Mouse (Mus musculus) neural tube, embryonic 10.5 days (tissue): ENCODE data around the gene Pigu.

Source experiments
- DNase-seq: peaks from one replicate; pipeline ENCODE4 v3.0.0-alpha.2; 2017; ENCODE audit warnings: low spot score; ENCODE audit errors: extremely low spot score

Gene Pigu

GRCm38 (mm10) chr2:155367635-155368284 lies 10.5 kb upstream of the Pigu start:
- DNase-seq = no peak

- DNase-seq = peak; percentile 20
Observed at GRCm38 (mm10) chr2:155357686-155358399, 613 bp upstream of the Pigu start.

DNA sequence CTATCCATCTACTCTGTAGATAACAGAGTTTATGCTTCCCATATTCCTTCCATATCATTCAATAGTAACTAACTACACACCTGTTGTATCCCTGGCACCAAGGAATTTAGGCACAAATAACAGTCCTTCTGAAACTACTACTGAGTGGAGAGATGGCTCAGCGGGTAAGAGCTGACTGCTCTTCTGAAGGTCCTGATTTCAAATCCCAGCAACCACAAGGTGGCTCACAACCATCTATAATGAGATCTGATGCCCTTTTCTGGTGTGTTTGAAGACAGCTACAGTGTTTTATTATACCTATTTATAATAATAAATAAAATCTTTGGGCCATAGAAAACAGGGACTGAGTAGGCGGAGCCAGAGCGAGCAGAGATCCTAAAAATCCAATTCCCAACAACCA lies 2.8 kb downstream of the Pigu start:
- no peak for DNase-seq

GRCm38 (mm10) chr2:155346670-155347069 lies 10.6 kb downstream of the Pigu start:
- no peak for DNase-seq

- DNase-seq = no peak
Observed at GRCm38 (mm10) chr2:155340166-155340565, 17.1 kb downstream of the Pigu start.

- DNase-seq = no peak
Observed at GRCm38 (mm10) chr2:155336254-155336653, 21.0 kb downstream of the Pigu start.

GRCm38 (mm10) chr2:155335231-155335630 lies 22.0 kb downstream of the Pigu start:
- DNase-seq = no peak

- DNase-seq = no peak
Observed at GRCm38 (mm10) chr2:155333421-155333820, 23.8 kb downstream of the Pigu start.

- no peak for DNase-seq
Observed at GRCm38 (mm10) chr2:155331351-155331750, 25.9 kb downstream of the Pigu start.

GRCm38 (mm10) chr2:155330811-155331210 lies 26.4 kb downstream of the Pigu start:
- DNase-seq = no peak

- no peak for DNase-seq
Observed at GRCm38 (mm10) chr2:155329707-155330106, 27.5 kb downstream of the Pigu start.

DNA sequence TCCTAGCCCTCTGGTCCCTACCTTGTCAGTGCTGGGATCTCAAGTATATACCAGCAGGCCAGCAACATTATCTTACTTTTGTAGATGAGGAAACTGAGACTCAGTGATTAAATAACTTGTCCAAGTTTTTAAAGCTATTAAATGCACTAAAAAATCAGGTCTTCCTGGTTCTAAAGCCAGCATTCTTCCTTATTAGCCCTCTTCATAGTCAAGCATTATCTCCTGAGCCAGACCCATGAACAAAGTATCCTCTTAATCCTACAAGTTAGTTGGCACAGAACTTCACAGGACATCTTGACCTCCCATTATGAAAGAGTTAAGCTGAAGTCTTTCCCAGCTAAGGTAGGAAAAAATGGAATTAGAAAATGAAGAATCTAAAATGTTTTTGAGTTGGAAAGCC lies 28.3 kb downstream of the Pigu start:
- no peak for DNase-seq

DNA sequence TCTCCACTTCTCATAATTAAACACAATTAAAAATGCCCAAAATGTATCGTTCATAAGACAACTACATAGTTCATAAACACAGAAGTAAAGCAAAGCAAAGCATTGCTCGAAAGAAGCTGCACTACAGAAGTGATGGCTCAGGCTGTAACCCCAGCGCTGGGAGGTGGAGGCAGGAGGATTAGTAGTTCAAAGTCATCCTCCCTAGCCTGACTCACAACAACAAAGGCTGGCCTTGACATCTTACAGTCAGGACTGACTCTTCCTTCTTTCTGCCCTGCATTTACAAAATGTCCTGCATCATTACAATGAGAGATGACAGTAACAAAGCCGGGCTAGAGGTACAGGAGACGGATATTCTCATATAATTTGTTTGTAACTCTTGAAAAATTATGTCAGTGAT lies 29.3 kb downstream of the Pigu start:
- DNase-seq = no peak

- DNase-seq = no peak
Observed at GRCm38 (mm10) chr2:155326001-155326400, 31.2 kb downstream of the Pigu start.

GRCm38 (mm10) chr2:155320596-155320995 lies 36.6 kb downstream of the Pigu start:
- DNase-seq = no peak

DNA sequence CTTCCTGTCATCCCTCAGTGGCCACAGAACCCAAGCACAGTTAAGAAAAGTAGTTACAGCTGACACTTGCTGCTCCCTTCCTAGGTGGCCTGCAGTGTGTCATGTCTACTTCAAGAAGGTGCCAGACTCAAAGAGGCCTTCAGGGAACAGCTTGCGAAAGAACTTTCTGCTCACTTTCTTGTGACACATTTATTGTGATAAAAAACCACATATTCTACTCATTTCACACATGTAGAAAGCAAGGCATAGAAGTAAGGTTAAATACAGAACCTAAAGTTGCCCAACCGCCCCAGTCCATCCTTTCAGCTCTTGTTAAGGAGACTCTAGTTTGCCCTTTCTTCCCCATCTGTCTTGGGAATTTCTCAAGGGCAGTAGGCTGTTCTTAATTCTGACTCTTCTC lies 38.6 kb downstream of the Pigu start:
- no peak for DNase-seq

GRCm38 (mm10) chr2:155313671-155314070 lies 43.6 kb downstream of the Pigu start:
- DNase-seq = peak; percentile 19

- DNase-seq = no peak
Observed at GRCm38 (mm10) chr2:155308936-155309592, 48.2 kb downstream of the Pigu start.

DNA sequence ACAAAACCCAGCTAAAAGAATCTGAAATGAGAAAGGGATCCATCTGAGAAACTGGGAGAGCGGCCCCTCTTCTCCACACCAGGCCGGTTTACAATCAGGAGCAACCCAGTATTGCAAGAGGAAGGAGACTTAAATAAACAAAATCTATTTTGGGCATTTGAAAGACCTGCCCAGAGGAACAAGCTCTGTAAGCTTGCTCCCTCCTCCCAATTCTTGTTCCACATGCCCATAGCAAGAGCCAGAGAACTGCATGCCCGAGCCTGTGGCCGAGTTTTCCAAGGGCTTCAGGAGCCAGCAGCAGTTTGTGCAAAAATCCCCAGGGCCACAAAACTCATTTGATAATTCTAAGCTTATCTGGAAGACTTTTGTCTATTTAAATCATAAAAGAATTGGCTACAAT lies 57.7 kb downstream of the Pigu start:
- DNase-seq = no peak

DNA sequence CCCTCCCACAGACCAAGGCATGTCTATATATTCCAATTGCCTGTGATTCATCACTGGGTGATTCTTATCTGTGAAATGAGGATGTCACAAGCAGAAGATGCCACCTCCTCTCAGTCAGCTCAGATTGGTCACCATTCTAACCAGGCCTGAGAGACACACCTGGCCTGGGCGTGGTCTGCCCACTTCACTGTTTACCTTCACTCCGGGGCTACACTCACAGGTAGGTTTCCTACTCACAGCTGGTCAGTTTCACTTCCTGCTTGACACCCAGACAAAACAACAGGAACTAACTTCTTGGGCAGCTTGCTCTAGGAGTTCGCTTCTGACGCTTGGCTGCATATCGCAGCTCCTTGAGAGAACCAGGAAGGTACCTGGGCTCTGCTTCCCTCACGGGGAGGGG lies 61.8 kb downstream of the Pigu start:
- no peak for DNase-seq

DNA sequence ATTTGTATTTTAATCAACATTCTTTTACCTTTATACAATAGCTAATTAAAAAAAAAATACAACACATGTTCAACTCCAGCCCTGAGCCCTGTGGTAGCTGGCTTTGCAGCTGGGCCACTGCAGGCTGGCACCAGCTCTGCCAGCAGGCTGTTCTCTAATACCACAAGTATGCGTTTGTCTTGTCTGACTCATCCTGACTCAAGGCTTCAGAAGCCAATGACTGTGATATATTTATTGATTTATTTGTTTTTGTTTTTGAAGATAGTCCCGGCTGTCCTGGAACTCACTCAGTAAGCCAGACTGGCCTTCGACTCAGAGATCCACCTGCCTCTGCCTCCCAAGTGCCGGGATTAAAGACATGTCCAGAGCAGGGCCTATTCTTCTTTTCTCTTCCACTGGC lies 63.3 kb downstream of the Pigu start:
- DNase-seq = no peak

DNA sequence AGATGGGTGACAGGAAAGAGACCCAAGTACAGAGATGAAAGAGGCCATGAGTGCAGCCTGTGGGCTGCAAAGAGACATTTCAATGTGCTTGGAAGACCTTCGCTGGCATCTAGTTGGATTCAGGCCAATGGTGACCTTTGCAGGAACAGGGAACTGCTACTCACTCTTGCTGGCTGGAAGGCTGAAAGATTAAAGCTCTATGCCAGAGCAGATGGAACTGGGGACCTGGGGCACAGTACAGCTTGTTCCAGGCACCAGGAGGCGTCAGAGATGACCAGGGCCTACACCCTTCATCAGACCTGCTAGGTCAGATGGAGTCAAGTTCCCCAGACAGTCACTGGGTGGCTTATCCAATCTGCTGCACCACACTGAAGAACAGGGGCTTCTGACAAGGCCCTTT lies 63.8 kb downstream of the Pigu start:
- no peak for DNase-seq

GRCm38 (mm10) chr2:155290066-155290465 lies 67.2 kb downstream of the Pigu start:
- DNase-seq = no peak
